Mouse (Mus musculus) testis, adult 2 months (tissue): ENCODE results near the gene Nhlh1. TPM values are rescaled to one million over a fixed set of nuclear protein-coding genes. Genes with fewer than 3 reads are reported as not detected.

ENCODE experiments used
- H3K27ac ChIP-seq: fragments of 200-500 bp; 2 replicates; pipeline ENCODE4 v1.5.1; 2012; ENCODE audit warnings: low read depth, low read length; ENCODE audit not compliant: control insufficient read depth, insufficient read depth
- H3K27me3 ChIP-seq: fragments of 200-500 bp; 2 replicates; pipeline ENCODE4 v1.6.1; 2012; ENCODE audit warnings: mild to moderate bottlenecking, low read length, moderate library complexity; ENCODE audit not compliant: control insufficient read depth, insufficient read depth
- H3K36me3 ChIP-seq: fragments of 200-500 bp; 2 replicates; pipeline ENCODE4 v1.6.1; 2012; ENCODE audit warnings: mild to moderate bottlenecking, low read length; ENCODE audit not compliant: control insufficient read depth, insufficient read depth
- H3K4me1 ChIP-seq: fragments of 200-500 bp; 2 replicates; pipeline ENCODE4 v1.6.1; 2012; ENCODE audit warnings: low read length; ENCODE audit not compliant: control insufficient read depth, insufficient read depth
- H3K4me3 ChIP-seq: fragments of 200-500 bp; 2 replicates; pipeline ENCODE4 v1.5.1; 2012; ENCODE audit warnings: low read depth, mild to moderate bottlenecking, low read length, moderate library complexity, mixed read lengths; ENCODE audit not compliant: control insufficient read depth
- CTCF ChIP-seq: fragments of 200-500 bp; IDR thresholded peaks from 2 replicates; pipeline ENCODE4 v1.5.1; 2012; ENCODE audit warnings: low read depth, mild to moderate bottlenecking, inconsistent platforms, low read length, moderate library complexity; ENCODE audit not compliant: control insufficient read depth, insufficient read depth, insufficient replicate concordance
- POLR2A ChIP-seq: fragments of 200-500 bp; IDR thresholded peaks from 2 replicates; pipeline ENCODE4 v1.6.1; 2012; ENCODE audit warnings: low read depth, mild to moderate bottlenecking, inconsistent platforms, low read length, moderate library complexity; ENCODE audit not compliant: control insufficient read depth
- polyA plus RNA-seq: library from polyadenylated mRNA; depleted of rRNA; stranded (reverse); fragments of >200 nt; gene quantifications from 2 replicates; pipeline ENCODE4 v1.2.3, GENCODE M21; 2012; rRNA removed

Gene Nhlh1
- polyA plus RNA-seq, 1 experiment = 0.33 TPM

DNA sequence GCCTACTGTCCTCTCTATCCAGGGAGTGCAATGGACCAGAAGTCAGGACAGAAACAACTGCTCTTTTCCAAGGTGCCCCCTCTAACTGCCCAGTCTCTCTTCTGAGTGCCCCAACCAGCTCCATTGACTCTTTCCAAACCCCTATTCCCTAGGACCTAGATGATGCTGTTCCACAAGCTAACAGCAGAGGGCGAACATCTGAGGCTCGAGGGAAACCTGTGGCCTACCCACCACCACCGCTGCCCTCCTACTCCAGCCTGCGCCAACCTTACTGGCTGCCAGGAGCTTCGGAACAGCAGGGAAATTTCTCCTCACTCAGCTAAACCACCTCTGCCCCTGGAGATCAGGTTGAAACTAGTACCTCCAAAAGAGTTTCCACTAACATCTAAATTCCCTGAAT lies 45.3 kb downstream of the Nhlh1 start:
- TF ChIP-seq CTCF = peak; percentile 67; the same call in 1 of the 2 replicates
- TF ChIP-seq POLR2A = no peak
- Histone ChIP-seq H3K4me1 (peaks cover 21% of the 10 kb centered on the region), H3K27ac (no peak overlapping the region), H3K27me3 (no peaks in the 10 kb centered on the region), H3K4me3 (no peak overlapping the region), H3K36me3 (no peaks in the 10 kb centered on the region)

GRCm38 (mm10) chr1:172010042-172010824 lies 47.1 kb downstream of the Nhlh1 start:
- TF ChIP-seq POLR2A (no peak), CTCF (no peak)
- no peak overlapping the region for H3K27ac ChIP-seq
- H3K27me3 ChIP-seq = no peaks in the 10 kb centered on the region
- H3K36me3 ChIP-seq = no peaks in the 10 kb centered on the region
- H3K4me1 ChIP-seq = peaks cover 16% of the 10 kb centered on the region
- no peak overlapping the region for H3K4me3 ChIP-seq

DNA sequence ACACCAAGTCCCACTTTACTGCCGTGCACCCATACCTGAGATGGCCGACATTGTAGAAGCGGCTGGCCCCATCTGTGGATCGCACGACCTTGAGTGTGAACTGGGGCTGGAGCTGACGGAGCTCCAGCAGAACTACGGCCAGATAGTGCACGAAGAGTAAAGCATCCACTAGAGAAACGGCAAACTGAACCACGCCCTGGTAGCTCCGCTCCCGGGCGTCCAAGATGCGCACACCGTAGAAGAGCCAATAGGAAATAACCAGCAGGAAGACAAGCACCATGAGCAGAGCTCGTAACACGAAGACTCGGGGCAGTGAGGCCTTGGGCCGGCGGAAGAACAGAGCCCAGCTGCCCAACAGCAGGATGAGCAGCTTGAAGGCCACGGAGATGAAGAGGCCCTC lies 48.0 kb downstream of the Nhlh1 start:
- Histone ChIP-seq H3K4me1 (peaks cover 16% of the 10 kb centered on the region), H3K4me3 (peak overlapping the region; percentile 6), H3K27me3 (no peaks in the 10 kb centered on the region), H3K27ac (no peak overlapping the region), H3K36me3 (no peaks in the 10 kb centered on the region)
- TF ChIP-seq POLR2A (no peak), CTCF (no peak)

- peaks cover 16% of the 10 kb centered on the region for H3K4me1 ChIP-seq
- H3K4me3 ChIP-seq = no peak overlapping the region
- H3K27ac ChIP-seq = no peak overlapping the region
- H3K27me3 ChIP-seq = no peaks in the 10 kb centered on the region
- H3K36me3 ChIP-seq = no peaks in the 10 kb centered on the region
- no peak for TF ChIP-seq CTCF
- TF ChIP-seq POLR2A = no peak
Measured at GRCm38 (mm10) chr1:172008351-172008750, 49.0 kb downstream of the Nhlh1 start.

DNA sequence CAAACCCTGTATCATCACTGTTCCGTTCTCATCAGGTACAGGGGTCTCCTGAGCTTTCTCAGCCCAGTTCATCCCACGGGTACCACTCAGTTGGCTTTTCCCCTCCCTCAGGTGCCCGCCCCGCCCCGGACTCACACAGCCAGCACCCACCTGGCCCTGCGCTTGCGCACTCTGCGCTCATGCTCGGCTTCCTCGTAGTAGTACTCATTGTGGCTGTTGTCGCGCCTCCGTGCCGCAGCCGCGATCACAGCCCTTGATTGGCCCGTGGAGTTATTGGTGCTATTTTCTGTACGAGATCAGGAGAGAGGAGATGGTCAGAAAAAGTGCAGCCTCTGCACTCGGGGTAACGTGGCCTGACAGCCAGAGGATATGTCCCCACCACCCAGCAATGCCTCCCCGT lies 49.6 kb downstream of the Nhlh1 start:
- no peak overlapping the region for H3K27ac ChIP-seq
- H3K36me3 ChIP-seq = no peaks in the 10 kb centered on the region
- TF ChIP-seq POLR2A (no peak), CTCF (no peak)

More for the DNA sequence above, 49.6 kb downstream of the Nhlh1 start:
- H3K4me3 ChIP-seq = no peak overlapping the region
- no peaks in the 10 kb centered on the region for H3K27me3 ChIP-seq
- peaks cover 12% of the 10 kb centered on the region for H3K4me1 ChIP-seq

Other genes with a start within 250 kb of the Nhlh1 start
- 0.25 and 0.56 TPM in 2 replicates for gene Cd84, start 217.9 kb downstream of the Nhlh1 start, polyA plus RNA-seq
- 0.05 TPM in 1 of 2 replicates, not detected in the other for gene Gm10521, start 161.9 kb downstream of the Nhlh1 start, polyA plus RNA-seq
- gene Slamf6, start 140.1 kb downstream of the Nhlh1 start, polyA plus RNA-seq = 0.02 TPM in 1 of 2 replicates, not detected in the other
- 2.6 and 4.6 TPM in 2 replicates for gene Vangl2, start 29.1 kb downstream of the Nhlh1 start, polyA plus RNA-seq
- 28.1 and 33.1 TPM in 2 replicates for gene Copa, start 25.0 kb upstream of the Nhlh1 start, polyA plus RNA-seq
- gene Ncstn, start 25.2 kb upstream of the Nhlh1 start, polyA plus RNA-seq = 60.5 and 77.9 TPM in 2 replicates
- gene Pex19, start 69.2 kb upstream of the Nhlh1 start, polyA plus RNA-seq = 22.3 and 25.8 TPM in 2 replicates
- 53.2 and 55.6 TPM in 2 replicates for gene Dcaf8, start 90.5 kb upstream of the Nhlh1 start, polyA plus RNA-seq
- 15.8 and 17.5 TPM in 2 replicates for gene Pea15a, start 149.2 kb upstream of the Nhlh1 start, polyA plus RNA-seq
- 15.0 and 15.8 TPM in 2 replicates for gene Casq1, start 162.3 kb upstream of the Nhlh1 start, polyA plus RNA-seq
- gene Atp1a4, start 200.8 kb upstream of the Nhlh1 start, polyA plus RNA-seq = 322 and 331 TPM in 2 replicates
- gene Igsf8, start 204.1 kb upstream of the Nhlh1 start, polyA plus RNA-seq = 43.9 and 52.2 TPM in 2 replicates
- 12.4 and 17.3 TPM in 2 replicates for gene Atp1a2, start 240.5 kb upstream of the Nhlh1 start, polyA plus RNA-seq